Mouse (Mus musculus): Measurements from ENCODE around the gene Arid4b.

GRCm38 (mm10) chr13:14069291-14069690 is 6.3 kb downstream of the Arid4b start:
- TF ChIP-seq CHD2 (IDR thresholded peaks at IDR 0.05; ENCODE audit: low read depth, low read length) (no peak), ZNF384 (IDR thresholded peaks at IDR 0.05; ENCODE audit: low read depth, low read length) (no peak), ZC3H11A (IDR thresholded peaks at IDR 0.05; ENCODE audit: borderline replicate concordance, low read depth, low read length) (no peak), HCFC1 (IDR thresholded peaks at IDR 0.05; ENCODE audit: borderline replicate concordance, insufficient read depth, low read length) (no peak)

Measured in ES-E14 (cell line).